Mouse (Mus musculus) T-helper 2 cell (primary cell): ENCODE measurements around the gene Eif2d.

Source experiments
- in situ Hi-C: fragments of 300-600 bp; cut with MboI, MseI; formaldehyde crosslinking; loops from one replicate; pipeline ENCODE4 v1.15.1; 2025; ENCODE audit warnings: high pct_unique_total_duplicates

Gene Eif2d

GRCm38 (mm10) chr1:131183201-131183600 lies 30.2 kb downstream of the Eif2d start:
- in situ Hi-C loops = no loop called here

- in situ Hi-C loops = no loop called here
Observed at GRCm38 (mm10) chr1:131184253-131184955, 31.4 kb downstream of the Eif2d start.

GRCm38 (mm10) chr1:131184956-131185660 lies 32.1 kb downstream of the Eif2d start:
- in situ Hi-C loops = loop anchor here (5.0 kb wide), 1 partner anchor 193 kb away; no protein-coding TSS in a partner anchor

GRCm38 (mm10) chr1:131185821-131186506 lies 33.0 kb downstream of the Eif2d start:
- in situ Hi-C loops = loop anchor here (5.0 kb wide), 1 partner anchor 194 kb away; no protein-coding TSS in a partner anchor

- in situ Hi-C loops = loop anchor here (5.0 kb wide), 1 partner anchor 195 kb away; no protein-coding TSS in a partner anchor
Observed at GRCm38 (mm10) chr1:131186995-131187394, 34.0 kb downstream of the Eif2d start.

- in situ Hi-C loops = loop anchor here (5.0 kb wide), 1 partner anchor 196 kb away; no protein-coding TSS in a partner anchor
Observed at GRCm38 (mm10) chr1:131187856-131188255, 34.9 kb downstream of the Eif2d start.

GRCm38 (mm10) chr1:131188655-131189054 lies 35.7 kb downstream of the Eif2d start:
- in situ Hi-C loops = loop anchor here (5.0 kb wide), 1 partner anchor 196 kb away; no protein-coding TSS in a partner anchor

- in situ Hi-C loops = no loop called here
Observed at GRCm38 (mm10) chr1:131193746-131194145, 40.8 kb downstream of the Eif2d start.

GRCm38 (mm10) chr1:131195653-131196052 lies 42.7 kb downstream of the Eif2d start:
- in situ Hi-C loops = no loop called here

- in situ Hi-C loops = no loop called here
Observed at GRCm38 (mm10) chr1:131196107-131196506, 43.1 kb downstream of the Eif2d start.

- in situ Hi-C loops = no loop called here
Observed at GRCm38 (mm10) chr1:131198417-131198960, 45.5 kb downstream of the Eif2d start.

GRCm38 (mm10) chr1:131199118-131199821 lies 46.3 kb downstream of the Eif2d start:
- in situ Hi-C loops = no loop called here

- in situ Hi-C loops = no loop called here
Observed at GRCm38 (mm10) chr1:131199976-131200375, 47.0 kb downstream of the Eif2d start.

GRCm38 (mm10) chr1:131200588-131200987 lies 47.6 kb downstream of the Eif2d start:
- in situ Hi-C loops = no loop called here

- in situ Hi-C loops = no loop called here
Observed at GRCm38 (mm10) chr1:131201391-131201790, 48.4 kb downstream of the Eif2d start.

- in situ Hi-C loops = no loop called here
Observed at GRCm38 (mm10) chr1:131204461-131204860, 51.5 kb downstream of the Eif2d start.

GRCm38 (mm10) chr1:131206342-131206741 lies 53.4 kb downstream of the Eif2d start:
- in situ Hi-C loops = no loop called here

GRCm38 (mm10) chr1:131207531-131207930 lies 54.5 kb downstream of the Eif2d start:
- in situ Hi-C loops = no loop called here

- in situ Hi-C loops = no loop called here
Observed at GRCm38 (mm10) chr1:131208081-131208480, 55.1 kb downstream of the Eif2d start.

- in situ Hi-C loops = no loop called here
Observed at GRCm38 (mm10) chr1:131208800-131209199, 55.8 kb downstream of the Eif2d start.

GRCm38 (mm10) chr1:131209971-131210426 lies 57.0 kb downstream of the Eif2d start:
- in situ Hi-C loops = loop anchor here (5.0 kb wide), 1 partner anchor 33 kb away; no protein-coding TSS in a partner anchor
